Mouse (Mus musculus) midbrain, postnatal 0 days (tissue): ENCODE results near the gene Rnf182. TPM values are rescaled to one million over a fixed set of nuclear protein-coding genes. Genes with fewer than 3 reads are reported as not detected.

Source experiments
- ATAC-seq: fragments of 200-750 bp; cut with Nextera tagmentation; 2 replicates; pipeline ENCODE4 v1.8.0; 2017; ENCODE audit warnings: moderate number of reproducible peaks, mild to moderate bottlenecking, moderate TSS enrichment, moderate library complexity; ENCODE audit not compliant: low FRiP score
- DNase-seq: peaks from one replicate; pipeline ENCODE4 v3.0.0-alpha.2; 2015; ENCODE audit warnings: low spot score
- H3K27ac ChIP-seq: fragments of 300-500 bp; sonication (generic); 2 replicates; pipeline ENCODE4 v1.5.1; 2014; ENCODE audit warnings: low read depth, mild to moderate bottlenecking, low read length, mixed read lengths
- H3K27me3 ChIP-seq: fragments of 300-500 bp; sonication (generic); 2 replicates; pipeline ENCODE4 v1.6.1; 2014; ENCODE audit warnings: low read length, control low read depth, mixed read lengths; ENCODE audit not compliant: insufficient read depth
- H3K36me3 ChIP-seq: fragments of 300-500 bp; sonication (generic); 2 replicates; pipeline ENCODE4 v1.6.1; 2014; ENCODE audit warnings: low read length, control low read depth, mixed read lengths; ENCODE audit not compliant: insufficient read depth
- H3K4me1 ChIP-seq: fragments of 300-500 bp; sonication (generic); 2 replicates; pipeline ENCODE4 v1.6.1; 2014; ENCODE audit warnings: mild to moderate bottlenecking, control low read depth, antibody characterized with exemption, low read length, mixed read lengths; ENCODE audit not compliant: insufficient read depth
- H3K4me2 ChIP-seq: fragments of 300-500 bp; sonication (generic); 2 replicates; pipeline ENCODE4 v1.6.1; 2014; ENCODE audit warnings: low read depth, mild to moderate bottlenecking, low read length, mixed read lengths; ENCODE audit not compliant: poor library complexity, severe bottlenecking
- H3K4me3 ChIP-seq: fragments of 300-500 bp; sonication (generic); 2 replicates; pipeline ENCODE4 v1.5.1; 2014; ENCODE audit warnings: low read depth, mild to moderate bottlenecking, low read length, moderate library complexity
- H3K9ac ChIP-seq: fragments of 300-500 bp; sonication (generic); replicated peaks from 2 replicates; pipeline ENCODE4 v1.6.1; 2014; ENCODE audit warnings: mild to moderate bottlenecking, low read length, moderate library complexity, mixed read lengths; ENCODE audit not compliant: poor library complexity, severe bottlenecking
- H3K9me3 ChIP-seq: fragments of 300-500 bp; sonication (generic); 2 replicates; pipeline ENCODE4 v1.6.1; 2016; ENCODE audit warnings: low read length, control low read depth
- CTCF ChIP-seq: IDR thresholded peaks from 2 replicates; pipeline ENCODE4 v1.5.1; 2016; ENCODE audit warnings: antibody characterized with exemption, mild to moderate bottlenecking
- WGBS: fragments of 180-500 bp; shearing (Covaris S2); extraction: QIAGEN DNeasy Blood & Tissue Kit; methylation state at CpG from one replicate; pipeline ENCODE4 v1.1.7; 2014; 5-methylcytosine and 5-hydroxymethylcytosine counted together
- polyA plus RNA-seq: library from polyadenylated mRNA; unstranded; fragments of >200 nt; fragmentation: Nextera tagmentation; extraction: Ambion mirVana; gene quantifications from 2 replicates; pipeline ENCODE4 v1.2.1, GENCODE M21; 2015
- total RNA-seq: library from RNA; depleted of rRNA; stranded (reverse); fragments of >200 nt; gene quantifications from 2 replicates; pipeline ENCODE4 v1.2.3, GENCODE M21; 2014

Rnf182 gene
- total and polyA plus RNA-seq, 2 experiments from 2014 or later, result 6.0 to 25.5 TPM

DNA sequence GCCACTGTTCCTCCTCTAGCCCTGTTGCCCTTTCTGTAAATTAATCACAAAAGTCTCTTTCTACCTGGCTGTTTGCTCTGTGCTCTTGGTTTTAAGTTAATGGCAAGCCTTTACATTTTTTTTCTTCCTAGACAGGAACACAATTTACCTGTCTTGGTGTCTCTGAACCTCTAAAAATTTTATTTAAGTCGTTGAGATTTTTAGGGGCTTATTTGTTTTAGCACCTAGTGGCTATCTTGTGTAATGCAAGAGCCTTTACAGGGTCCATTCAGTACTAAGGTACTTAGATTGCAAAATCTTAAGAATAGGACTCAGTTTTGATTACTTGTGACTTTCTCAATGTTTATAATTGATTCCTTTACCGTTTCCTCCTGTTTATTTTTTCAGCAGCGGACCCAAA, 76.2 kb downstream of the Rnf182 start:
- no peak overlapping the region for H3K4me2 ChIP-seq
- ATAC-seq, result no peak
- no peak for DNase-seq
- no peak overlapping the region for H3K9ac ChIP-seq
- WGBS, result 69% methylated on average over 3 of the region's 3 CpGs
- H3K27me3 ChIP-seq, result no peaks in the 10 kb centered on the region
- no peaks in the 10 kb centered on the region for H3K36me3 ChIP-seq
- peak; percentile 65 for TF ChIP-seq CTCF
- H3K27ac ChIP-seq, result no peak overlapping the region
- H3K4me3 ChIP-seq, result no peak overlapping the region
- H3K9me3 ChIP-seq, result no peaks in the 10 kb centered on the region
- H3K4me1 ChIP-seq, result no peaks in the 10 kb centered on the region

DNA sequence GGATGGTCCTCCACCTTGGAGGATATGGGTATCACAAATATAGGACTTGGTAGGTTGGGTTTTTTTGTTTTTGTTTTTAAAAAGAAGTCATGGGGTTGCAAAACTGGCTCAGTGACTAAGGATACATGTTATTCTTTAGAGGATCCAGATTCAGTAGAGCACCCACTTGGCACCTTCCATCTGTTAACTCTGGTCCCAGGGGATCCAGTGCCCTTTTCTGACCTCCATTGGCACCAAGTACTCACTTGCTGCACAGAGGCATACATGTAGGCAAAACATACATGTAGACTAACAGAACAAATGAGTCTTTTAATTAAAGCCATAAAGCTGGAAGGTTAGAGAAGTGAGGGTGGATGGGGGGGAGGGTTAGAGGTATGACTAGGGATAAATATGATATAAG, 80.0 kb downstream of the Rnf182 start:
- Histone ChIP-seq H3K9me3 (no peaks in the 10 kb centered on the region), H3K4me3 (no peak overlapping the region), H3K9ac (no peak overlapping the region), H3K4me1 (no peaks in the 10 kb centered on the region), H3K36me3 (no peaks in the 10 kb centered on the region), H3K27me3 (no peaks in the 10 kb centered on the region), H3K4me2 (no peak overlapping the region), H3K27ac (no peak overlapping the region)
- TF ChIP-seq CTCF, result no peak
- DNase-seq, result no peak
- no peak for ATAC-seq

- TF ChIP-seq CTCF, result no peak
Measured at GRCm38 (mm10) chr13:43696011-43696410, 80.5 kb downstream of the Rnf182 start.

GRCm38 (mm10) chr13:43698506-43698905, 83.0 kb downstream of the Rnf182 start:
- H3K36me3 ChIP-seq, result no peaks in the 10 kb centered on the region
- no peaks in the 10 kb centered on the region for H3K9me3 ChIP-seq
- ATAC-seq (no peak), DNase-seq (no peak)
- no peak overlapping the region for H3K4me2 ChIP-seq
- no peak overlapping the region for H3K9ac ChIP-seq
- no peak overlapping the region for H3K27ac ChIP-seq
- H3K27me3 ChIP-seq, result no peaks in the 10 kb centered on the region
- no peak overlapping the region for H3K4me3 ChIP-seq
- H3K4me1 ChIP-seq, result no peaks in the 10 kb centered on the region
- TF ChIP-seq CTCF, result no peak
- WGBS, result 84% methylated on average over 7 of the region's 7 CpGs

More at GRCm38 (mm10) chr13:43696011-43696410, 80.5 kb downstream of the Rnf182 start:
- no peak for ATAC-seq
- no peak overlapping the region for H3K4me2 ChIP-seq
- H3K4me3 ChIP-seq, result no peak overlapping the region
- H3K27ac ChIP-seq, result no peak overlapping the region
- no peaks in the 10 kb centered on the region for H3K4me1 ChIP-seq
- H3K9me3 ChIP-seq, result no peaks in the 10 kb centered on the region
- no peaks in the 10 kb centered on the region for H3K27me3 ChIP-seq
- no peak for DNase-seq
- 87% methylated on average over 7 of the region's 7 CpGs for whole genome bisulfite sequencing
- no peak overlapping the region for H3K9ac ChIP-seq
- H3K36me3 ChIP-seq, result no peaks in the 10 kb centered on the region

GRCm38 (mm10) chr13:43703471-43703870, 88.0 kb downstream of the Rnf182 start:
- no peaks in the 10 kb centered on the region for H3K4me1 ChIP-seq
- TF ChIP-seq CTCF, result no peak
- H3K4me2 ChIP-seq, result no peak overlapping the region
- DNase-seq, result peak; percentile 43
- H3K9ac ChIP-seq, result no peak overlapping the region
- no peaks in the 10 kb centered on the region for H3K9me3 ChIP-seq
- no peak overlapping the region for H3K27ac ChIP-seq
- WGBS, result 45% methylated on average over 7 of the region's 7 CpGs
- H3K4me3 ChIP-seq, result no peak overlapping the region
- H3K27me3 ChIP-seq, result no peaks in the 10 kb centered on the region
- no peak for ATAC-seq
- H3K36me3 ChIP-seq, result no peaks in the 10 kb centered on the region

- no peaks in the 10 kb centered on the region for H3K9me3 ChIP-seq
- no peak for TF ChIP-seq CTCF
- 76% methylated on average over 7 of the region's 7 CpGs for WGBS
- no peak overlapping the region for H3K4me3 ChIP-seq
- no peaks in the 10 kb centered on the region for H3K4me1 ChIP-seq
- H3K27me3 ChIP-seq, result no peaks in the 10 kb centered on the region
- no peak overlapping the region for H3K27ac ChIP-seq
- ATAC-seq (no peak), DNase-seq (no peak)
- H3K36me3 ChIP-seq, result no peaks in the 10 kb centered on the region
- no peak overlapping the region for H3K4me2 ChIP-seq
- H3K9ac ChIP-seq, result no peak overlapping the region
Measured at GRCm38 (mm10) chr13:43704533-43705116, 89.1 kb downstream of the Rnf182 start.
